Mouse (Mus musculus) layer of hippocampus, postnatal 14 days (tissue): ENCODE measurements around the gene Kansl2. TPM values are rescaled to one million over a fixed set of nuclear protein-coding genes. Genes with fewer than 3 reads are reported as not detected.
"Not testable (repeated sequence)": the region's sequence is repeated elsewhere in the genome, so short reads cannot be mapped to it uniquely, and the experiment has no call there.

Experiments used
- DNase-seq, 2 experiments: peaks; one replicate each; pipeline ENCODE4 v3.0.0; 2021 to 2022; ENCODE audit warnings: low spot score in 2 of 2, mixed read lengths in 1 of 2
- total RNA-seq, 2 experiments: library from RNA; stranded (reverse); gene quantifications; 2 replicates each; pipeline ENCODE4 v1.2.3; 2021

Gene Kansl2
- total RNA-seq, 2 experiments from 2014 or later: 65.5 to 65.8 TPM

DNA sequence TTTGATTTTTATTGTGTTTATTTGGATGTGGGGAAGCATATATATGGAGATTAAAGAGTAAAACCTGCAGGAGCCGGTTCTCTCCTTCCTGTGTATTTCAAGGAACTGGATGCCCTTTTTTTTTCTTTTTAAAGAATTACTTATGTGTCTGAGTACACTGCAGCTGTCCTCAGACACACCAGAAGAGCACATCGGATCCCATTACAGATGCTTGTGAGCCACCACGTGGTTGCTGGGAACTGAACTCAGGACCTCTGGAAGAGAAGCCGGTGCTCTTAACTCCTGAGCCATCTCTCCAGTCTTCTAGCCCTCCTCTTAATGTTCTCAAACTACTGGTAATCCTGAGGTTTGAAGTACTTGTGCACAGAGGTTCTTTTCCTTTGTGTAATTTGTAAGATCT is 3.9 kb upstream of the Kansl2 start:
- no peak for DNase-seq

DNA sequence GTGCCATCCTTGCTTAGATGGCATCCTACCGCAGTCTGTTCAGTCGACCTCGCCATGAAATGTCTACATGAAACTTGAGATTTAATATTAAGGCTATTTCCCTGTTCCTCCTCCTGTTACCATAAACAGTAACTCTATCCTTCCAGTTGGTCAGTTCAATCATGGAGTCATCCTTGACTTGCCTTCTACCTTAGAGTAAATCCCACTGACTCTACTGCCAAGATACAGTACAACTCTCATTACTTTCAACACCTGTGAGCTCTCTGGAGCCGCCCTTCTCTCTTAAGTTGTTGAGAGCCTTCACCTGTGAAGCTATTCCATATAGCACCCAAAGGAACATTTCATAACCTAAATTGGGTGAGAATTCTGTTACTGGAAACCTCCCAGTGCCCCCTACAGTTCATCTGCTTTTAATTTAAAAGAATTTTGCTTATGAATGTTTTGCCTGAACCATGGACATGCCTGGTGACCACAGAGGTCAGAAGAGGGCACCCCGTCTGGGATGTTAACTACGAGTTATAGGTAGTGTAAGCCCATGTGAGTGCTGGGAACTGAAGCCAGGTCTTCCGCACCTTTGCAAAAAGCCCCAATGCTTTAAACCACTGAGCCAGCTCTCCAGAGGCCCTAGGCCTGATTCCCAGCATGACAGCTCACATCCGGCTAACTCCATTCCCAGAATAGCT is 2.9 kb upstream of the Kansl2 start:
- no peak for DNase-seq

DNA sequence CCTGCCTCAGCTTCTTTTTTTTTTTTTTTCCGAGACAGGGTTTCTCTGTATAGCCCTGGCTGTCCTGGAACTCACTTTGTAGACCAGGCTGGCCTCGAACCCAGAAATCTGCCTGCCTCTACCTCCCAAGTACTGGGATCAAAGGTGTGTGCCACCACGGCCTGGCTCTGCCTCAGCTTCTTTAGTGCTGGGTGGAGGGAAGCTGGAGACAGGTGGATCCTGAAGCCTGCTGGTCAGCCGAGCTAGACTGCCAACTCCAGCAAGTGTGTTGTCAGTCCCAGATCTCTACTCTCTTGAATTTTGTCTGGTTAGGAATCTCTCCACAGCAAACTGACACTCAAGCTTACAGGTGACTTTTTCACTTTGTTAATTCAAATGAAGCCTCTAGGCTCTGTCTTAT is 1.9 kb upstream of the Kansl2 start:
- DNase-seq: no peak

DNA sequence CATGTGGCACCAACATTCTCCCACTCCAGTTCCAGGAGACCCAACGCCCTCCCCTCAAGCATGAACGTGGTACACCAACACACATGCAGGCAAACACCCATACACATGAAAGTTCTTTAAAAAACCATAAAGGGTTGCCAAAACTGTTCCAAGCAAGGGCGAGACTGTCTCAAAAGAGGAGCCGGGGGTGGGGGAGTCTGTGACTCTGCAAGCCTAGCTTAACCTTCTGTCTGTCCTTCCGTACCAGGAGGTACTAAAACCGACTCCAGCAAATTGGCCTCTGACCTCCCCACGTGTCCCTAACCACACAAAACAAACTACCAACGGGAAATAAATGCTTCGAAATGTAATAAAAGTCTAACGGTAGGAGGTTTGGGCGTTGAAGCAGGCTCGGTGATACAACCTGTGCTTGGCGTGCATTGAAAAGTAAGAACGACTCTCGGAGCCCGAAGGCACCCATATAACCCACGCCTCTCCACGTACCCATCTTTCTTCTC is 981 bp downstream of the Kansl2 start:
- DNase-seq: no peak

DNA sequence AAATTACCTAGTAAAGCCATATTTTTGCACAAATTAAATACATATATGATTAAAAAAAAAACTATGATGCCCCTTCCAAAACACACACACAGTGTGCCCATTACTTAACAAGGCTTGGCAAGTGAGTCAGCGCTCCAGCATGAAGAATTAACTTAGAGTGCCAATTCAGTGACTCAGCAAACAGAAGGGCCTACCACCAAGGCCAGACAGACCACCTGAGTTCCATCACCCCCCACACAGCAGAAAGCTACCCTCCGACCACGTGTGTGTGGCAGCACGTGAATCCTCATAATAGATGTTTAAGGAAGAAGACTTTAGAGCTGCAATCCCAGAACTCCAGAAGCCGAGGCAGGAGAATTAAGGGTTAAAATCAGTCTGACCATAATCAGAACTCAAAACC is 1.8 kb downstream of the Kansl2 start:
- no peak for DNase-seq

DNA sequence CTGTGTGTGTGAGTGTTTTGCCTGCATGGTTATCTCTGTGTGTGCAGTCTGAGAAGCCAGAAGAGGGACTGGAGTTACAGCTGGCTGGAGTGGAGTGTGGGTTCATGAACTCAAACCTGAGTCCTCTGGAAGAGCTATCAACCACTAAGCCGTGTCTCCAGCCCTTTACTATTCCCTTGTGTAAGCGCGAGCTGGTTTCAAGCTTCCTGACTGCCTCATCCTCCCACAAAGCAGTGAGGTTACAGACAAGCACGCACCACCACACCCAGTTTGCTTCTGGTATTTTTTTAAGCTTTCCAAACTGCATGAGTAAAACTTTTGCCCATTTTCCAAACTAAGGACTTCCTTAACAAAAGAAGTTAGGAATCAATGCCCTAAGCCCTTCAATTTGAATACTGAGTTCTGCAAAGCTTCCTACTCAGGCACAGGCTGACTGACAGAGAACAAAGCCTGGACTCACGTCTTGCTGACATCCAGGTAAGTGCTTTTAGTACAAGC is 5.9 kb downstream of the Kansl2 start:
- no peak for DNase-seq

DNA sequence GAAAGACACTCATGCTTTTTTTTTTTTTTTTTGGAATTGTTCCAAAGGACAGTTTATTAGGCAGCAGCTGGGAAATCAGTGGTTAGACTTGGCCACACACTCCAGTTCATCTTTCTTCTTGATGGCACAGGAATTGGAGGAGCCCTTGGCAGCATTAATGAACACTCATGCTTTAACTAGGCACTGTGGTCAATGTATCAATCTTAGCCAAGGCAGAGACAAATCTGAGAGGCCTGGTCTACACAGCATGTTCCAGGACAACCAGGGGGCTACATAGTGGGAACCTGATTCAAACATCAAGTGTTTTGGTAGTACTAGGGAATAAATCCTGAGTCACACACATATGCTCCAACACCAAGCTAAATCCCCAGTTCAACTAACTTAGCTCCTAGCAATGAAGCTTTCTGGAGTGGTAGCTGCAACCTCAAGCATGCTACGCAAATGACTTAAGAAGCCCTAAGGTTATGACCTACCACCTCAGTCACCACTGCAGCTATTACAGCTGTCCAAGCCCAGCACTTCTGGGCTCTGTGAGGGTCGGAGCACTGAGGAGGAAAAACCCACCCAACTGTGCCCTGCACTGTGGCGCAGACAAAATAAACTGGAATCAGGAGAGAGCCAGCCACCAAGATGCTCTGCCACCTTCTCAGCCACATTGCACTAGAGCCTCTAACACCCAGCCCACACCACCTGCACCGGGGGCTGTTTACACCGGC is 6.8 kb downstream of the Kansl2 start:
- DNase-seq: no peak

DNA sequence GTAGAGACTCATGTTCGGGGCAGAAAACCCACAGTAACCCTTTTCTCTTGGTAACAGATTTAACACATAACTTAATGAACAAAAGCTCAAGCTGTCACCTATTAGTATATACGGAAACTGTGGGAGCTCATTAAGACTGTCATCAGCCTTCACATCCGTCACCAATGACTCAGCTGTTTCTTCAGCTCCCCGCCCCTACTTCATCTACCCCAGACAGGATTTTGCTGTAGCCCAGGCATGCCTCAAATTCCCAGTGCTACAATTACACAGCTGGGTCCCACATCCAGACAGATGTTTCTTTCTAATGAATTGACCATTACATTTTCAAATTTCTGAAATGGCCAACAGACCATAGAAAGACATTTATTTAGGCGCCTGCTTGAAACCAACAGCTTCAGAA is 8.0 kb downstream of the Kansl2 start:
- no peak for DNase-seq

DNA sequence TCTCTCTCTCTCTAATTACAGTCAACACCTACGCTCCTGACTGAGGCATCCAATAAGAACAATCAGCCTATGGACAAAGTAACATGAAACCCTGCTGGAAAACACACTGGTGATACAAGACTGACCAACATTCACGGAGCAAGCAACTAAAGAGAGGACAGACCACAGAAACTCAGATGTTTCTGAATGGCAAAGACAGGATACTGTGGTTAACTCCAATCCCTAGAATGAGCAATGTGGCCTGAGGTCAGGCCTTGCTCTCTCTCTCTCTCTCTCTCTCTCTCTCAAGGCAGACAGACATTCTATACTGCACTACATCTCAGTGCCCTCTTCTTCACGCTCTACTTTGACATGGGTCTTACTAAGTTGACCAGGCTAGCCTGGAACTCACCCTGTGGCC is 12.8 kb downstream of the Kansl2 start:
- no peak for DNase-seq

DNA sequence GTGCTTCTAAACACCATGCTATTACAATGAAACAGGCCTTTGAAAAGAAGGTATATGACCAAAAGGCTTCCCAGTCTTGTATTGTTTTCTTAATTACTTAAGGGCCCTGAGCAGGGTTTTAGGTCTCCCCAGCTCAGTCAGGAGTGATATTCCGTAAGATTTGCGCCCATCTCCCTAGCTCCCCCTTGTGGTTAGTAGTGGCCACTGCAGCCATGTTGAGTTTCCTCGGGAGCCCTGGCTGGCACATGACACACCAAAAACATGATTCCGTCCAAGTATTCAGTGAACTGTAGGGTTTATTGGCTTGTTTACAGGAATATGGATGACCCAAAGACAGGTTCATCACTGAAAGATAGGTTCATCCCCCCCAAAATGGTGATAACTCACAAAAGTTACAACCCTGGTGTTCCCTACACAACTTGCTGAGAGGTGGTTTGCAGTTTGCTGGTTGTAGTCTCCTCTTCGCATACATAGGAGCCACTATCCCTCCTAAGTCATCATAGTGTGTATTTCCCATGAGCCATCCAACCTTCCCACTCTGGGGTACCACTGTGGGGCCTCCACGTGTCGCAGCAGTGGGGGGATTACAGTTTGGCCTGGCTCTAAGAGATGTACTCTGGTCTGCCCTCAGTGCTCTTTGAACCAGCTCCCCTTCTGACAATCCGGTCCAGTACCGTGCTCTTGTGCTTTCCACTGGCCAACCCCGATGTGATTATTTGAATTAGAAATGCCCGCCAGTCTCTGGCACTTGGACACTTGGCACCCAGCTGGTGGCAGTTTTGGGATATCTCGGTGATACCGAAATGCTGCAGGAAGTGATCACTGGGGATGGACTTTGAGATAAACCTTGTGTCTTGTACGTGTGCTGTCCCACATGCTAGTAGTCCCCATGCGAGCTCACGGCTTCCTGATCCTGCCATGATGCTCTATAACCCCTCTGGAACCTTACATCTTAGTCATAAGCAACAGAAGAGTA is 16.4 kb downstream of the Kansl2 start:
- DNase-seq: peak; percentile 56 to 59

DNA sequence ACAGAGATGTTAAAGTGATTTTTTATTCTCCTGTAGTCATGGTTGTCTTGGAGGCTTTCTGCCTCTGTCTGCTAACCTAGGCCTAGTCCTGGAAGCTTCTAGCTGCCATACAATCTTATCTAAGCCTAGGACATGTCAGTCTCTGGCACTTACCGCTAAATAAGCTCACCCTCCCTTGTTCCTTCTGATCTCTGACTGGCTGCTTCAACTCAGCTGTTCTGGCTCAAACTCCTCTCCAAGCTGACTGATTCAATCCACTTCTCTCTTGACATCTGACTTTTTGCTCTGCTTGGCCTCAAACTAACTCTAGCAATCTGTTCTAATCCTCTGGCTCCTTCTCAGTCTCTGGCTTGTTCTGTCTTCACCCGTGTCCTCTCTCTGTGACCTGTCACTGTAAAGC is 19.2 kb downstream of the Kansl2 start:
- not testable (repeated sequence) for DNase-seq

DNA sequence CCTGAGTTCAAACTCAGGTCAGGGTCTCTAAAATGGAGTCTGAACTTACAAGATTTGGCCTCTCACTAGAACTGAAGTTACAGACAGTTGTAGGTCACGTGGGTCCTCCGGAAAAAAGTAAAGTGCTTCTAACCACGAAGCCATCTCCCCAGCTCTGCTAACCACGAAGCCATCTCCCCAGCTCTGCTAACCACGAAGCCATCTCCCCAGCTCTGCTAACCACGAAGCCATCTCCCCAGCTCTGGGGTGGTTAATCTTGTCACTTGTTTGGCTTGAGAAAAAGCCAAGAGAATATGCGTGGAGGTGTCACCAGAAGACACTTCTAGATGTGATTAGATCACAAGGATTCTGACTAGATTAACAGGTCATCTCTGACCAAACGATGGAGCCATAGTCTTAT is 19.9 kb downstream of the Kansl2 start:
- DNase-seq: no peak

DNA sequence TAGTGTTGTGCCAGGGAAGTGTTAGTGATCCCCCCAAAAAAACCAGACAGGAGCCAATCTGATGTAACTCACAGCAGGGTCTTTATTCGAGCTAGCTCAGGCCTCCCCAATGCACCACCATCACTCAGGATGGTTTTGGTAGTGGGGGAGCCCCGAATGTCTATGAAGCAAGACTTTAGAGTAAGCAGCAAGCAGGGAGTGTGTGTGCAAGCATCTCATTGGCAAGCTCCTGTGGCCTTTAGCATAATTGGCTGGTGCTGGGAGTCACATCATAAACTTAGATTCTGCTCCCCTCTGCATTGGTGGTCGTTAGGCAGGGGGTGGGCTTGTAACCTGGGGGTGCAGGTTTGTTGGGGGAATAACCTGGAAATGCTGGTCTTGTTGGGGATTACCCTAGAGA is 20.4 kb downstream of the Kansl2 start:
- not testable (repeated sequence) for DNase-seq

DNA sequence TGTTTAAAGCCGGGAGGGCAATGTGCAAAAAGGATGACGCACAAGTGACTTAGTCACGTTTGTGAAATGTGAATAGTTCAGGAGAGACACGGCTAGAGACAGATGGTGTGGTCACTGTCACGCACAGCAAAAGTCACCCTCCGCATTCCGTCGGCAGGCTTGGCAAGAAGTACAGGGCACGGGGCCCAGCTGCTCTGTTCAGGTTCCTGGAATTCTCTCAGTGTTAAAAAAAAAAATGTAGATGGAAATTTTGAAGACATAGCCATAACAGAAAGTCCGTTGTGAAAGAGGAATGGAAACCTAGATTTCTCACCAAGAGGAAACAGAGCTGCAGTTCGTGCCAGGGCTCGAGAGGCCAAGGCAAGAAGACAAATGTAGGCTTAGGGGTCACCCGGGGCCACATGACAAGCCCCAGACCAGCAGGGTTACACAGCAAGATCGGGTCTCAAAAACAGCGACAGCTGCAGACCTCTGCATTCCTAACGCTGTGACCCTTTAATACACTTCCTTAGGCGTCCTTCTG is 21.2 kb downstream of the Kansl2 start:
- DNase-seq: no peak

DNA sequence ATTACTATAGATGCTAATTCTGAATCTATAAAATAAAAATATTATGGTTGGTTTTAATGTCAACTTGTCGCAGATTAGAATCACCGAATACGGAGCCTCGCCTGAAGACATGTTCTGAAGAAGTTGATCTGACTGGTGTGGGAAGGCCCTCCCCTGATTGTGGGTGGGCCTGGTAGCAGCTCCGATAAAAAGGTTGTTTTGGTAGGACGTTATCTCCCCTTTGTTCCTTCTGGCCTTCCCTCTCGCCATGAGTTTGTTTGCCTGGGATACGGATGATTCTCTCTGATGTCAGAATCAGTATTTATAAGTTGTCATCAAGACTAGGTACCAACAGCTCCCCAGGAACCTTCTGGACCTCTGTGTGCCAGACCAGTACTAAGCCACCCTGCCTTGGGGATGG is 21.8 kb downstream of the Kansl2 start:
- no peak for DNase-seq

DNA sequence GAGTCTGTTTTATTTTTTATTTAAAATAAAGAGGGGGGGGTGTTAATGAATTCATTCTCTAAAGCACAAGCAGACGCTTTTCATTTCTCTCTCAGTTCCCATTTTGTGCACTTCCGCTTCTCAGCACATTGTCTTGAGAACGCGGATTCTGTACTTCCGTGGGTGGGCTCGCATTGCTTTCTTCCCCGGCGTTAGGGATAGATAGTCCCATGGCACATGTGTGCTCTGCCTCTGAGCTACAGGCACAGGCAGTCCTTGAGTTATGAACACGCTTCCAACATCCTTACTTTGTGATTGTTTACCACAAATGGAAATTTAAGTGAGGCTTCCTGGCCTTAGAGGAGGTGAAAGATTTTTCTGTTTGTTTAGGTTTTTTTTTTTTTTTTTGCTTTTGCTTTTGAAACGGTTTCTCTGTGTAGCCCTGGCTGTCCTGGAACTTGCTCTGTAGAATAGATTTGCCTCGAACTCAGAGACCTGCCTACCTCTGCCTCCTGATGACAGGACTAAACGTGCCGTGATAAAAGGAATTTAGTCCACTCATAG is 22.6 kb downstream of the Kansl2 start:
- peak in 1 of 2 experiments; percentile 26 for DNase-seq

DNA sequence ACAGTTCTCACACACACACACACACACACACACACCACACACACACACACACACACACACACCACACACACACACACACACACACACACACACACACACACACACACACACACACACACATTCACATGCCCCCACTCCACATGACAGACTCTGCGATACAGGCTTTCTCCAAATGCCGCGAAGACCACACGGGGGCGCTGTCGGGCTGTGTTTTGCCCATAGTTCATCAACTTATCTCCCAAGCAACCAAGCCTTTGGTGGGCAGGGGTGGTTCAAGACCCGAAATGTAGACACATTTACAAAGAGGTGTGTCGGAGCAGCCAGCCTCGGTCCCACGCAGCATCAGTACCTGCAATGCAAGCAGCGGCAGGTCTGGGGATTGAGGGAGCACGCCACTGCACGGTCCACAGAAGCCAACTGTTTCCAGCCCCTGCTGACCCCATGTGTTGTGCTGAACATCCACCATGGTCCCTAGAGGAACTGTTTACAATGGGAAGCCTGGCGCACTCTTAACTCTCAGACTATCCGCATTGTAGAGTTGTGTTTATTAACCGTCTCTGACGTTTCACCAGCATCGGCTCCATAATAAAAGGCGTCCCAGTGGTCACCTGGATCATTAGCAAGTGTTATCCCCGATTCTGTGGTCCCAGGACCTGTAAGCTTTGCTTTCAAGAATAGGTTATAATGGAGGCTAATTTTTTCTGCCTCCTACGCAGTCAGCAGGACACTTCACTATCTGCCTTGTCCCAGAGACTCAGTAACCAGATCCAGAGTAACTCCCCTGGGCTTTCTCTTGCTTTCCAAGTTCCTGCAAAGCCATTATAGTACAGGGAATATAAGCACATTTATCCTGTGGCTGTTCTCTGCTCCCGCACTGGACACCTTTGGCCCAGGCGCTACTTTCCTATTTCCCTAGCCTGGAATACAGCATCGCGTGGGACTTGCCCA is 23.4 kb downstream of the Kansl2 start:
- DNase-seq: peak; percentile 70 to 71

DNA sequence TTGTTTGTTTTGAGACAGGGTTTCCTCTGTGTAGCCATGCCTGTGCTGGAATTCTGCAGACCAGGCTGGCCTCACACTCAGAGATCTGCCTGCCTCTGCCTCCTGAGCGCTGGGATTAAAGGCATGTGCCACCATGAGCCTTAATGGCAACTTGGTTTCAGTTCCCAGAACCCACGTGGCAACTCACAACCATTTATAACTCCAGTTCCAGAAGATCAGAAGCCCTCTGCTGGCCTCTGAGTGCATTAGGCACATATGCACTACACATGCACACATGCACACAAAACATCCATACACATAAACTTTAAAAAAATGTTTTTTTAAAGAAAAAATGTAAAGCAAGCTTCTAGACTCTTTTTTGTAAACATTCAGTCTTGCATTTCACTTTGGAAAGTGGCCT is 24.7 kb downstream of the Kansl2 start:
- DNase-seq: no peak

DNA sequence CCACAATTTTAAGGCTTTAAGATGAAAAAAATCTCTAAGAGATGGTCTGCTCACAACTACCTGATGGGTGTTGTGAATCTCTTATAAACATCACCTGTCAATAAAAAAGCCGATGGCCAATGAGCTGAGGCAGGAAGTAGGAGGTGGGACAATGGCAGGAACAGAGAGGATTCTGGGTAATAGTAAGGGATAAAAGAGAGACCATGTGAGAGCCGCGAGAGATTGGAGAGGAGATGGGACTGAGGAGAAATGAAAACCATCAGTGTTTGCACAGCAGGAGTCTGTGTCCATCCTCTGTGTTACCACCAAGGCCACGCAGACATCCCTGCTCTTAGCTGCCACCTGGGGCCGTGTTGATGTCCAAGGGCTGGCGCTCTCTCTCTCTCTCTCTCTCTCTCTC is 26.7 kb downstream of the Kansl2 start:
- no peak for DNase-seq
